Mouse (Mus musculus): ENCODE measurements around the gene Rnf150.

DNA sequence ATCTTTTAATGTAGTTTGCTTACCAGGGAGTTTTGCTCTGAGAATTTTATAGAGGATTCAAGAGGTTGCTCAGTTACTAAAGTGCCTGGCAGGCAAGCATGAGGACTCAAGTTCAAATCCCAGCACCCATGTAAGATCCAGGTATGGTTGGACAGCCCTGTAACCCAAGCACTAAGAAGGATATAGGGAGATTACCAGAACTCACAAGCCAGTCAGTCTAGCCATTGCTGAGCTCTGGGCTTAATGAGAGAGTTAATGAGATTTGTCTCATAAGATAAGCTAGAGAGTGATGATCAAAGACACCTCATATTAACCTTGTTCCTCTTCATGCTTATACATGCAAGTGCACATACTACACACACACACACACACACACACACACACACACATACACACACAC lies 48.3 kb downstream of the Rnf150 start:
- TF ChIP-seq USF1 (IDR thresholded peaks at IDR 0.05; ENCODE audit: low read depth) (no peak), CTCF (IDR thresholded peaks at IDR 0.05; ENCODE audit: control insufficient read depth, insufficient read depth, insufficient read length) (no peak), MYOG (IDR thresholded peaks at IDR 0.05; ENCODE audit: control insufficient read depth, extremely low read depth, insufficient read length) (no peak), MAX (IDR thresholded peaks at IDR 0.05) (no peak), MYOD1 (IDR thresholded peaks at IDR 0.05; ENCODE audit: control insufficient read depth, insufficient read length, low read depth) (no peak), CEBPB (IDR thresholded peaks at IDR 0.05; ENCODE audit: low read depth) (no peak)

All from C2C12 (cell line).